Mouse (Mus musculus): ENCODE measurements at regions not wholly inside any gene's neighbourhood (a gene's known extent, or its start where the extent isn't known, plus 50 kb on each side); places are given as distances from the start of the nearest gene placed in this dataset.

GRCm38 (mm10) chr12:94470981-94471380 is 1221.0 kb upstream of the Flrt2 start:
- no peak for DNase-seq

GRCm38 (mm10) chr12:94488721-94489120 is 1203.3 kb upstream of the Flrt2 start:
- DNase-seq = peak; percentile 91

GRCm38 (mm10) chr12:94508099-94508498 is 1183.9 kb upstream of the Flrt2 start:
- peak; percentile 91 for DNase-seq

GRCm38 (mm10) chr12:94509855-94510254 is 1182.2 kb upstream of the Flrt2 start:
- DNase-seq = no peak

GRCm38 (mm10) chr12:94544706-94545105 is 1147.3 kb upstream of the Flrt2 start:
- no peak for DNase-seq

GRCm38 (mm10) chr12:94560374-94561194 is 1131.4 kb upstream of the Flrt2 start:
- DNase-seq = no peak

- no peak for DNase-seq
Observed at GRCm38 (mm10) chr12:94574981-94575380, 1117.0 kb upstream of the Flrt2 start.

GRCm38 (mm10) chr12:94580345-94580744 is 1111.7 kb upstream of the Flrt2 start:
- DNase-seq = no peak

GRCm38 (mm10) chr12:94584309-94584708 is 1107.7 kb upstream of the Flrt2 start:
- DNase-seq = no peak

- peak; percentile 96 for DNase-seq
Observed at GRCm38 (mm10) chr12:94587031-94587430, 1105.0 kb upstream of the Flrt2 start.

GRCm38 (mm10) chr12:94588599-94588998 is 1103.4 kb upstream of the Flrt2 start:
- no peak for DNase-seq

GRCm38 (mm10) chr12:94589033-94589432 is 1103.0 kb upstream of the Flrt2 start:
- DNase-seq = no peak

GRCm38 (mm10) chr12:94605566-94605965 is 1086.5 kb upstream of the Flrt2 start:
- no peak for DNase-seq

GRCm38 (mm10) chr12:94636555-94636954 is 1055.5 kb upstream of the Flrt2 start:
- DNase-seq = no peak

GRCm38 (mm10) chr12:94640153-94640552 is 1051.9 kb upstream of the Flrt2 start:
- DNase-seq = no peak

GRCm38 (mm10) chr12:94645302-94645701 is 1046.7 kb upstream of the Flrt2 start:
- DNase-seq = no peak

GRCm38 (mm10) chr12:94670035-94670434 is 1022.0 kb upstream of the Flrt2 start:
- DNase-seq = no peak

GRCm38 (mm10) chr12:94674925-94675324 is 1017.1 kb upstream of the Flrt2 start:
- DNase-seq = no peak

- DNase-seq = no peak
Observed at GRCm38 (mm10) chr12:94691341-94692029, 1000.5 kb upstream of the Flrt2 start.

- DNase-seq = no peak
Observed at GRCm38 (mm10) chr12:94731391-94731790, 960.6 kb upstream of the Flrt2 start.

- no peak for DNase-seq
Observed at GRCm38 (mm10) chr12:94733179-94733578, 958.8 kb upstream of the Flrt2 start.

- DNase-seq = no peak
Observed at GRCm38 (mm10) chr12:94737263-94737662, 954.8 kb upstream of the Flrt2 start.

- DNase-seq = no peak
Observed at GRCm38 (mm10) chr12:94749747-94750515, 942.1 kb upstream of the Flrt2 start.
